Mouse (Mus musculus): ENCODE measurements around the gene Fads3. TPM values are rescaled to one million over a fixed set of nuclear protein-coding genes. Genes with fewer than 3 reads are reported as not detected.
A peak's percentile ranks its signal among the peaks of the same experiment; 100 is the strongest.

The Fads3 gene
- total RNA-seq, 2 experiments from 2014 or later, result 0.97 to 1.4 TPM

- no peak for ATAC-seq (replicated peaks; ENCODE audit: poor library complexity, severe bottlenecking)
Measured at GRCm38 (mm10) chr19:10019214-10019760, 22.1 kb upstream of the Fads3 start.

- ATAC-seq (replicated peaks; ENCODE audit: poor library complexity, severe bottlenecking), result no peak
Measured at GRCm38 (mm10) chr19:10021981-10022380, 19.4 kb upstream of the Fads3 start.

GRCm38 (mm10) chr19:10022414-10023303 is 18.7 kb upstream of the Fads3 start:
- peak; percentile 70 for ATAC-seq (replicated peaks; ENCODE audit: poor library complexity, severe bottlenecking)

DNA sequence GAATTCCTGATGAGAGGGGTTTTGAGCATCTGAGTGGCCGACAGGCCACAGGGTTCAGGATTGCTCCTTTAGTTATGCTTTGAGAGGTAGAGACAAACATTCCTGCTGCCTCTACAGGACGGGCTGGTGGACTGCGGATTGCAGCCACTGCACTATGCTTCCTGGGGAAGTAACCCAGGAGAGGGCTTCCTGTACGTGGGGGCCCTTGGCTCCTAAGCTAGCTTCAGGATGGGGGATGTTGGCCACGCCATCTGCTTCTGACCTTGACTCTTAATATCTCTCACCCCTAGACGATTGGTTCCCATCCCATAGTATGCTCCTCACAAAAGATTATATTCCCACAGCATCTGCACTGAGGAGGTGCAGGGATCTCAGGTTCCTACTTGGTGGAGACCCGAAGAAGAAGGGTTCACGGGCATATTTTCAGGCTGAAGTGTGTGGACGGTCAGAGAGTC is 18.0 kb upstream of the Fads3 start:
- ATAC-seq (replicated peaks; ENCODE audit: poor library complexity, severe bottlenecking), result peak; percentile 51

GRCm38 (mm10) chr19:10025169-10025875 is 16.0 kb upstream of the Fads3 start:
- no peak for ATAC-seq (replicated peaks; ENCODE audit: poor library complexity, severe bottlenecking)

GRCm38 (mm10) chr19:10029746-10030145 is 11.6 kb upstream of the Fads3 start:
- no peak for ATAC-seq (replicated peaks; ENCODE audit: poor library complexity, severe bottlenecking)

- peak; percentile 69 for ATAC-seq (replicated peaks; ENCODE audit: poor library complexity, severe bottlenecking)
Measured at GRCm38 (mm10) chr19:10033211-10033973, 8.0 kb upstream of the Fads3 start.

GRCm38 (mm10) chr19:10034356-10034755 is 7.0 kb upstream of the Fads3 start:
- no peak for ATAC-seq (replicated peaks; ENCODE audit: poor library complexity, severe bottlenecking)

- peak; percentile 77 for ATAC-seq (replicated peaks; ENCODE audit: poor library complexity, severe bottlenecking)
Measured at GRCm38 (mm10) chr19:10034785-10035447, 6.5 kb upstream of the Fads3 start.

DNA sequence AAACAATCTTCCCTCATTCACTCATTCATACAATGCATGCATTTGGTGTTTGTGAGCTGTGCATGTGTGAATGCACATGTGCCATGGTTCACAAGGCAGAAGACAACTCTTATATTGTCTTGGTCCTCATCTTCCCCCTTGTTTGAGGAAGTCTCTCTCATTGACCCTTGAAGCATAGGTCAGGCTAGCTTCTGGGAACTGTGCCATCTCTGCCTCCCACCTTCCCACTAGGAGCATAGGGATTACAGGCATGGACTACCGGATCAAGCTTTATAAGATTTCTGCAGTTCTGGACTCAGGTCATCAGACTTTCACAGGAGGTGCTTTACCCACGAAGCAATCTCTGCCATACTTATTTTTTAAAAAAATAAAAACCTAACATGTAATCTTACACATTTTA is 3.8 kb upstream of the Fads3 start:
- no peak for ATAC-seq (replicated peaks; ENCODE audit: poor library complexity, severe bottlenecking)

DNA sequence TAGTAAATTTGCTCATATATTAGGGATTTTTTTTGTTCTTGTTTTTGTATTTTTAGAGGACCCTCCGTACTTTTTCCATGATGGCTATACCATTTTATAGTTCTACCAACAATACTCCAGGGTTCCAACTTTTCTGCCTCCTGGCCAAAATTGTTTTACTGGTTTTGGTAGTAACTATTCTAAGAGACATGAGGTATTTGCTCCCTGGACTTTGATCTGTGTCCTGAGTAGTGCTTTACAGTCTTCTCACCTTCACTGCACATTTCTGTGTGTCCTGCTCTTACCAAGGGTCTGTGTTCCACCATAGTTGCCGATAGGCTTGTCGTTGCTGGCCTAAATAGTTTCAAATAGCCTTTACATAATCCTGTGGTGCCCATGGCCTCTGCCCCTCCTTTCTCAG is 3.0 kb upstream of the Fads3 start:
- no peak for ATAC-seq (replicated peaks; ENCODE audit: poor library complexity, severe bottlenecking)

DNA sequence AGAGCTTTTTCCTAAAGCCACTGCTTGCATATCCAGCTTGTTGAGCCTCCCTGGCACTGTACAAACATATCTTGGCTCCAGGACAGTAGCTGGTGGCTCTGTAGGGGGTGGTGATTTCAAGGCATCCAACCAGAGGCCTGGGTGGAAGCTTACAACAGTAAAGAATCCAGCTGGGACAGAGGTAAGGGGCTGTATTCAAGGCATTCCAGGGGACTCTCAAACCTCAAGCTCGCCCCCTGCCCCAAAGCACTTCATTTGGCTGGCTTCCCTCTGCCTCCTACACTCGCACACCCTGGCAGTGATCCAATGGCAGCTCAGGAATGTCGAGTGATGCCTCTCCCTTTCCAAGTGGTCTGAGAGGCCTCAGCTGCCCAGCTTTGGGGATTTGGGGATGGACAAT is 2.5 kb upstream of the Fads3 start:
- ATAC-seq (replicated peaks; ENCODE audit: poor library complexity, severe bottlenecking), result no peak

- no peak for ATAC-seq (replicated peaks; ENCODE audit: poor library complexity, severe bottlenecking)
Measured at GRCm38 (mm10) chr19:10039615-10040014, 1.8 kb upstream of the Fads3 start.

DNA sequence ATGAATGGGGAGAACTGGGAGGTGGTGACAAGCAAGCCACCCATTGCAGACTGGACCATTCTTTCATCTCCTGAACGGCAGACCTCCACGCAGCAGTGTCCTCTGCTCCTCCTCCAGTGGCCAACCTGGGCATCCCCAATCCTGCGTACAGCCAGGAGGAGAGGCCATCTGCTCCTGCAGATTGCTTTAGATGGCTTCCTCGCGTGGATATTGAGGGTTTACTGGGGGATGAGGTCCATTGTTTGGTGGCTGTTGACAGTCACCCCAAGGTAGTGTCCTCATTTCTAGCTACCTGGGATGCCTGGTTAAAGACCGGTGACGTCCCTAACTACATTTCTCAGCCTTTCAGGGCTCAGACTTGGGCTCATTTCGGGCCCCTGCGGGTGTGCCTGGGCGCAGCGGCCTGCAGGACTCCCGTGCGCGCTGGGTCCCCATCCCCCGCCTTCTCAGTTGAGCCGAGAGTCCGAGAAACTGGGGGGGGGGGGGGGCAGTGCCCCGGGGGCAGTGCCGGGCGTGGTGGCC is 442 bp upstream of the Fads3 start:
- ATAC-seq (replicated peaks; ENCODE audit: poor library complexity, severe bottlenecking), result no peak

DNA sequence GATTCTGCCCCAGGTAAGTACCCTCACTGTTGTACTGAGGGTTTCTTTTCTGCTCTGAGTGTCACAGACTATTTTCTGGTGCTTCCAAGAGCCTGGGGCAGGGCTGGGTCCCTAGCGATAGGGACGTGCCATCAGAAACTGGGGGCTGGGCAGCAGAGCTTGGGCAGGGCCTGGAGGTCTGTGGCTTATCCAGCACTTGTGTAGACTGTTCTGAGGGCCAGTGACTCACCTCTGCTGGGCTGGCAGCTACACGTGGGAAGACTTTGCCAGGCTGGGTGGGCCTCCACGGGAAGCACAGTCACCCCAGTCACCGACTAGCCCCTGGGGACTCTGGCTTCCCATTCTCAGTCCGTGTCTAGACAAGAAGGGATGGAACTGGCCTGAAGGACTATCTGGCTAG is 863 bp downstream of the Fads3 start:
- no peak for ATAC-seq (replicated peaks; ENCODE audit: poor library complexity, severe bottlenecking)

DNA sequence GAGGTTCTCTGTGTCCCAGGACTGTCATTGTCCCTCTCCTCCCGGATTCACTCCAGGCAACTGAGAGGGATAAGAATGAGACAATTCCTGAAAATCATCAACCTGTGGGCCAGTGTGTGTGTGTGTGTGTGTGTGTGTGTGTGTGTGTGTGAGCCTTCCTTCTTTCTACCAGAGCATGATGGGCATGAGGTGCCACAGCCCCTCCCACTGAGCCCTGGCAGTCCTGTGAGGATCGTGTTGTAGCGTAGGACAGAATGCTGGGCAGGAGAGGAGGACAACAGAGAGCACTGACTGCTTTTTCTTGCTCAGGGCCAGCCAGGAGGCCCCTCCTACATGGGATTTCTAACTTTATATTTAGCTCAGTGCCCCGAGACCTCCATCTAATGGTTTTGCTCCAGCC is 1.4 kb downstream of the Fads3 start:
- no peak for ATAC-seq (replicated peaks; ENCODE audit: poor library complexity, severe bottlenecking)

GRCm38 (mm10) chr19:10043643-10044042 is 2.3 kb downstream of the Fads3 start:
- ATAC-seq (replicated peaks; ENCODE audit: poor library complexity, severe bottlenecking), result no peak

- ATAC-seq (replicated peaks; ENCODE audit: poor library complexity, severe bottlenecking), result no peak
Measured at GRCm38 (mm10) chr19:10045707-10046106, 4.3 kb downstream of the Fads3 start.

- ATAC-seq (replicated peaks; ENCODE audit: poor library complexity, severe bottlenecking), result no peak
Measured at GRCm38 (mm10) chr19:10046346-10046745, 5.0 kb downstream of the Fads3 start.

GRCm38 (mm10) chr19:10046983-10047382 is 5.6 kb downstream of the Fads3 start:
- ATAC-seq (replicated peaks; ENCODE audit: poor library complexity, severe bottlenecking), result peak; percentile 86

All from granulocyte monocyte progenitor cell, adult 5-6 weeks (primary cell).